In genomic region chr10:71832633-71833032, GRCm38 (mm10) we compare ENCODE assay signal across 14 mouse cellular contexts.
"Had no signal": no experiment of that assay in that cellular context is flagged by ENCODE, and none has a peak within 500 bp of the region (broad histone marks: within the 10 kb centered on the region; RNA-seq: fewer than 3 reads in every experiment).

No protein-coding gene starts in this region.

- H3K4me2 ChIP-seq: limb, embryonic 15.5 days; liver, embryonic 13.5 days; lung, embryonic 15.5 days; midbrain, embryonic 11.5 days; midbrain, embryonic 15.5 days; neural tube, embryonic 12.5 days had no signal

- H3K9me3 ChIP-seq: limb, embryonic 15.5 days; lung, embryonic 15.5 days; midbrain, embryonic 15.5 days; neural tube, embryonic 12.5 days had no signal

- H3K27ac ChIP-seq: limb, embryonic 15.5 days; liver, embryonic 13.5 days; lung, embryonic 15.5 days; macrophage; midbrain, embryonic 15.5 days; neural tube, embryonic 12.5 days; stomach, postnatal 0 days had no signal

- H3K27me3 ChIP-seq: limb, embryonic 15.5 days; liver, embryonic 13.5 days; lung, embryonic 15.5 days; megakaryocyte, embryonic 14.5 days; midbrain, embryonic 15.5 days; neural tube, embryonic 12.5 days had no signal

- H3K4me3 ChIP-seq: limb, embryonic 15.5 days; liver, embryonic 13.5 days; lung, embryonic 15.5 days; megakaryocyte, embryonic 14.5 days; midbrain, embryonic 15.5 days; neural tube, embryonic 12.5 days had no signal

- ATAC-seq: liver, postnatal 0 days; midbrain, embryonic 15.5 days had no signal

- H3K9ac ChIP-seq: limb, embryonic 15.5 days; liver, embryonic 13.5 days; liver, postnatal 0 days; lung, embryonic 15.5 days; midbrain, embryonic 15.5 days; neural tube, embryonic 12.5 days had no signal

- H3K36me3 ChIP-seq: limb, embryonic 15.5 days; liver, embryonic 13.5 days; lung, embryonic 15.5 days; midbrain, embryonic 15.5 days; neural tube, embryonic 12.5 days had no signal

- DNase-seq: kidney, adult 8-10 months; kidney, postnatal 25 days; liver, embryonic 13.5 days; liver, postnatal 0 days; lung, postnatal 14 days; thymus, postnatal 4 days had no signal

- H3K4me1 ChIP-seq: limb, embryonic 15.5 days; liver, embryonic 13.5 days; lung, embryonic 15.5 days; megakaryocyte, embryonic 14.5 days; midbrain, embryonic 15.5 days; neural tube, embryonic 12.5 days had no signal
